Mouse (Mus musculus): ENCODE data around the gene Tspear.
"Not testable (repeated sequence)": the region's sequence is repeated elsewhere in the genome, so short reads cannot be mapped to it uniquely, and the experiment has no call there.

Gene Tspear

DNA sequence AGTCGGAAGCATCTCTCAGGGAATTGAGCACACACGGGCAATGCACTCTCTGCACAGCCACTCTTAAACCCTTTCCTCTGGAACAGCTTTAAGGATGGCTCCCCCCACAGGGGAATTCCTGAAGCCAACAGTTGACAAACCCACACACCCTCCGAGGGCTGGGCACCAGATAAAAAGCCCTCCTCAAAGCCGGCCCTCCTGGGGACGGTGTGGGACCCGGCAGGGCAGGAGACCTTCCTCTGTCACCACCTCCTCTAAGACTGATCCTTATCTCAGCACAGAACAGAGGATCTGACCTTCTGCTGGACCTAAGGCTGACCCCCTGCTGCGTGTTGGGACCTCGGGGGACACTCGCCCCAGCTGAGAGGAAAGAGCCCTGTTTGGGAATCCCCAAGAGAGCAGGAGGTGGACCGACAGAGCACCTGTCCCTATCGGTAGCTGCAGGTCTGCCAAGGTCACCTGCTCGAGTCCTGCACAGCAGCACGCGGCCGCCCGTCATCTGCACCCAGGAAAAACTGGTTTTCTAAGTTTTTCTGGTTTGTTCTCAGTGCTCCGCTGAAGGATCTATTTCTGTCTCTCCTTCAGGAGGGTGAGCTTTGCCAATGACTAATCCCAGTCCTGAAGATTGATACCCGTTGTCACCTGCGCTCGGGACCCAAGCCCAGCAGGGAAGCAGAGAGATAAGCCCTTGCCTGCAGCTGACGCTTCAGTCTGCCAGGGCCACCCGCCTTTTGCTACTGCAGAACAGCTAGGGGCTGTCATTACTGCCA is at the start of gene Tspear:
TSS of gene Tspear (plus strand) at position 675 of the 770 bp plus-strand sequence.
- DNase-seq (ENCODE audit: low read depth, low spot score): no peak

DNA sequence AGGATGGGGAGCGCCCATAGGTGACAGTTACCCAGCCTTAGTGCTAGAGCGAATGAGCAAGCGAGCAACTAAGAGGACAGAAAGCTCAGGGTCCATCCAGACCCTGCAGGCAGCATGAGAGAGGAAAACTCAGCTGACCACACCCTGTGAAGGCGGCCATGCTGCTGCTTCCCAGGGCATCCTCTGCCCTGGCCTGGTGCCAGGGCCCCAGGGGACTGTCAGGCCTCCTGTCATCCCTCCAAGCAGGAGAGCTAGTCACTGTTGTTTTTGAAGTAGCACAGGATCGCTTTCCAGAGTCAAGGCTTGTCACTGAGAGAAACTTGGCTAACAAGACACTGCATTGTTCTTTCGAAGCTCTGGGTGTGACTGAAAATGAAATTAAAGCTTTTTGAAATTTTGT is 47.4 kb upstream of the Tspear start:
- DNase-seq (ENCODE audit: low read depth, low spot score): no peak

GRCm38 (mm10) chr10:77643160-77643559 is 43.2 kb upstream of the Tspear start:
- DNase-seq (ENCODE audit: low read depth, low spot score): no peak

GRCm38 (mm10) chr10:77645571-77645970 is 40.8 kb upstream of the Tspear start:
- no peak for DNase-seq (ENCODE audit: low read depth, low spot score)

DNA sequence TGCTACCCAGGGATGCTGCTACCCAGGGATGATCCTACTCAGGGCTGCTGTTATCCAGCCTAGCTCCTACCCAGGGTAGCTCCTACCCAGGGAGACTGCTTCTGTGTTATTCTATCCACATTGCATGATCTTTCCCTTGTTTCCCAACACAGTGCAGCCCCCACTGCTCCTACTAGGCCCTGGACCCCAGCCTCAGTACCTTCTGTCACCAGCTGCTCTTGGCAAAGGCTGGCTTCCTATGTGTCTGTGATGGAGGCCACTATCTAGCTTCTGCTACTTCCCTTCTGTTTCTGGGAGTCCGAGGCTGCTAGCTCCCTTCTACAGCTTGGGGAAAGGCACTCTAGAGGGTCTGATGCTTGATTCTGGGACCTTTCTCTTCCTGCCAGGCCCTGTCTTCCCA is 38.9 kb upstream of the Tspear start:
- no peak for DNase-seq (ENCODE audit: low read depth, low spot score)

DNA sequence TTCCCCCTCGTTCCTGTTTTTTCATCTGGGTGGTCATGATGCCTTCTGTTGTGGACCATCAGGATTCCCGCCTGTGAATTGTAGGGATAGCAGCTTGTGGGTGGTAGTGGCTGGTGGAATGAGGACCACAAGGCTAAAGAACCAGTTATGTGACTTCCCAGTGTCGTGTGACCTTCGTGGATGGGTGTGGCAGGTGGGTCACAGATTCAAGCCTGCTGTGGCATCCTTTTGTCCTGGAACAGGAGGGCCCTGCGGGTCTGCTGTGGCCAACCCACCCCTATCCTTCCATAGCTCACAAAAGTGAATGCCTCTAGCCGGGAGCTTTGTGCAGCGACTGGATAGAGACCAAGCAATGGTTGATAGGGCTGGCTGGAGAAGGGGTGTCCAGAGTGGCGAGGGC is 38.5 kb upstream of the Tspear start:
- DNase-seq (ENCODE audit: low read depth, low spot score): peak; percentile 56

GRCm38 (mm10) chr10:77652046-77652445 is 34.3 kb upstream of the Tspear start:
- no peak for DNase-seq (ENCODE audit: low read depth, low spot score)

DNA sequence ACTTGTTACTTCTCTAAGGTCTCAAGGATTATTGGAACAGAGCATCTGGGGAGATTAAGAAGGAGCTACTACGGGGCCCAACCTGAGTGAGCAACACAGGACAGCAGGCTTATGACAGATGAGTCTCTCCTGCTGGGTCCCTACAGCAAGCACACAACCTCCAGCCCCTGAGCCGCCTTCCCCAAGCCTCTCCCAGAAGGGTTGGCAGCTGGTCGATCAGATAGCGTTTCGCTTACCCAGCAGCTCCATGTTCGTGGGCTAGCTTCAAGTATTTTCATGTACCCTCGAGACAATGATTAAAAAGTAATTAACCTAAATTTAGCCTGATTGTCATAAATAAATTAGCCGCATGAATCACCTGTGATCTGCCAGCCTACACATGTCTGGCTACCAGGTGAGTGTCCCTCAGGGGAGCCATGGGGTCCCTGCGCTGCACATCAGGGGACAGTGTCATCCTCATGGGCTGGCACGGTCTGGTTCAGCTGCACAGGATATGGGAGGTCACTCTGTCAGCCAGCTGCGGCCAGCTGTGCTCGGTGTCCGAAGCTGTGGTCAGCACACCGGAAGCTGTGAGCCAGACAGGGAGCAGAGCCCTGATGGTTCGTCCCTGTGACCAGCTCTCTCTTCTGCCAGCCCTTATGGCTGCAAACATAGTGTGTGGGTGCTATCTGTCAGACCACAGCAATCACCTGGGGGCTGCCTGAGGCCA is 27.9 kb upstream of the Tspear start:
- DNase-seq (ENCODE audit: low read depth, low spot score): no peak

DNA sequence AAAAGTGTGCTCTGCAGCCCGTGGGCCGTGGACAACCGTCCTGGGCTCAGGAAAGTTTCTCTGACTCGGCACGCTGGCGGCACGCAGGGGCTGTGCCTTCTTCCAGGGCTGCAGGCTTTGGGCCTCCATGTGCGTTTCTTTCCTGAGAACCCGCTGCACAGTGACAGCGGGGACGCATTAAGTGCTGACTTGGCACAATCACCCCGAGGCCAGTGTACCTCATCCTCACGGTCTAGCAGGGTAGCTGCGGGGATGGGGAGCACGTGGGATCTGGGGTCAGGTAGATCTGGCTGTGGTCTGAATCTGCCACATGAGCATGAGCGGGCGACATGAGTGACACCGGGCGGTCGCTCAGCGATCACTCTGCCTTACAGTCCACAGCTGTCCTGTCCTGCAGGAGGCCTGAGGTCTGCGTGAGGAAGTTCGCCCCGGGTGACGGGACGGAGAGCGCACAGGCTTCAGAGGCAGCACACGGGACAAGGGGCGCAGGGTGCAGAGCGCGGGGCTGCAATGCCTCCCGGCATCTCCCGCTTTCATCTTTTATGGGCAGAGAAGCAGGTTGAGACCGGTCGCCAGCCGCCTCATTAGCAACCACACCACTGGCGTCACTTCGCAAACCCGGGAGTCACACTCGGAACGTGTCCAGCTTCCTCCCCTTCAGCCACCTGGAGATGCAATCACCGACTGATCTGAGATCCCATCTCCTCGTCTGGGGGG is 22.3 kb upstream of the Tspear start:
- peak; percentile 61 for DNase-seq (ENCODE audit: low read depth, low spot score)

DNA sequence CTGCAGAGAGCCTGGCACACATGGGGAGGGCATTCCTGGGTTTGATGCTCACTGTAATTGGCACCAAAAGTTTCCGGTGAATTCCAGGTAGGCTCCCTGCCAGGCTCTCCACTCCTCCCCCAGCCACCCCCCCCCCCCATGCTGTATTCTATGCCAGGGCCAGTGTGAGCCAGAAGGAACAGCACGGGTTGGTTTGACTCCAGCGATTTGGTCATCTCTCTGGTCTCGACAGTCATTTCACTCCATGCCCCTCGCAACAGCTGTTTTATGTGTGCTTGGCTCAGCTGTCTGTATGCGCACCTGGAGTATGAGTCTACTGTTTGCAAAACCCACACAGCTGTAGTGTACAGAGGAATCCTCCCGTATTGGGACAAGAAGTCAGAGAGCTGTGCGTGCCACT is 20.0 kb upstream of the Tspear start:
- DNase-seq (ENCODE audit: low read depth, low spot score): no peak

DNA sequence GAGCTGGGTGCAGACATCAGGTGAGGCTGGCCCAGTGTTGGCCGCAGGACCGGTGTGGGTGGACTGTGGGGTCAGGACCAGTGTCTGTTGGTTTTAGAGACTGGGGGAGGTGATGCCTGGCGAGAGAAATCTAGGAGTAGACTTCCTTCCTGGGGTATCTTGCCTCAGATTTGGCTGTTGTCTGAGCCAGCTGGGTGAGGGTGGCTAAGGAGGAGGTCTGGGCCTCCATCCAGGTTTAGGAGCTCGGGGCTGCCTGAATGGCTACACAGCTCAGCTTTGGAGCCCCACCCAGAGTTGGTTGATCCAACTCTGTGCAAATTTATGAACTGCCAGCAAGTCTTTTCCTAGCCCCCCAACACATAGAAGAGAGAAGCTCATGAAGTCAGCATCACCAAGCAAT is 19.0 kb upstream of the Tspear start:
- DNase-seq (ENCODE audit: low read depth, low spot score): no peak

- no peak for DNase-seq (ENCODE audit: low read depth, low spot score)
These were observed 15.7 kb upstream of the Tspear start for GRCm38 (mm10) chr10:77670710-77671109.

DNA sequence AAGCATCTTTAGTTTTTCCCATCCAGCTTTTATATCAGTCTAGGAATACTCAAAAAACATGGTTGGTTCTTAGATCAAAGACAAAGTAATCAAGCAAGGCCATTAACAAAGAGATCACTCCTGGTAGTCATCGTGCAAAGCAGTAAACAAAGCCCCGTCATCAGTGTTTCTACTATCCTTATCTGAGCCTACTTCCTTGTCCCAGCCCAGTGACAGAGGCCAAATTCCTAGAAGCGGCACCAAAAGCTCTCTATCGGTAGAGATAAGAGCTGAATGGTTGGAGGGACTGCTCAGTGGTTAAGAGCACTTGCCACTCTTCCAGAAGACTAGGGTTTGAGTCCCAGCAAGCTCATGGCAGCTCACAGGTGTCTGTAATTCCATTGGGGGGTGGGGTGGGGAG is 14.8 kb upstream of the Tspear start:
- DNase-seq (ENCODE audit: low read depth, low spot score): no peak

GRCm38 (mm10) chr10:77673765-77674164 is 12.6 kb upstream of the Tspear start:
- no peak for DNase-seq (ENCODE audit: low read depth, low spot score)

DNA sequence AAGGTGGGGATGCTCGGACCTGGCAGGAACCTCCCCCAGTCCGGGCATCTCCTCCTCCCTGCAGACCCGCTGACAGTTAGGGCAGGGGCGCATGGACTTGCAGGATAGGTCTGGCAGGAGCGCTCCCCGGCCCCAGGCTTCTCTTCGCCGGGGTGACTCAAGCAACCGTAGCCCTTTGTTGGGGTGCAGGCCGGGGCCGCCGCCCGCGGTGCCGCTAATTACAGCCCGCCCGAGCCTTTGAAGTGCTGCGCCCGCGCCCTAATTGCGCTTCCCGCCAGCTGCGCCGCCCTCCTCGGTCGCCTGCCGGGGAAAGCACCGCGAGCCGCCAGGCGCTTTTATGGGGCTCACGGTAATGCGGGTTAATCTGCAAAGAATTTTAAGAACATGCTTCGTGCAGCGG is 8.8 kb upstream of the Tspear start:
- DNase-seq (ENCODE audit: low read depth, low spot score): peak; percentile 30

GRCm38 (mm10) chr10:77682994-77683393 is 3.4 kb upstream of the Tspear start:
- no peak for DNase-seq (ENCODE audit: low read depth, low spot score)

GRCm38 (mm10) chr10:77684181-77684580 is 2.2 kb upstream of the Tspear start:
- DNase-seq (ENCODE audit: low read depth, low spot score): no peak

GRCm38 (mm10) chr10:77687021-77687420 is 652 bp downstream of the Tspear start:
- DNase-seq (ENCODE audit: low read depth, low spot score): no peak

GRCm38 (mm10) chr10:77690356-77690807 is 4.0 kb downstream of the Tspear start, which contains the start of gene Gm19402:
Gene Gm19402 (minus strand): TSS chr10:77690757.
- DNase-seq (ENCODE audit: low read depth, low spot score): not testable (repeated sequence)

DNA sequence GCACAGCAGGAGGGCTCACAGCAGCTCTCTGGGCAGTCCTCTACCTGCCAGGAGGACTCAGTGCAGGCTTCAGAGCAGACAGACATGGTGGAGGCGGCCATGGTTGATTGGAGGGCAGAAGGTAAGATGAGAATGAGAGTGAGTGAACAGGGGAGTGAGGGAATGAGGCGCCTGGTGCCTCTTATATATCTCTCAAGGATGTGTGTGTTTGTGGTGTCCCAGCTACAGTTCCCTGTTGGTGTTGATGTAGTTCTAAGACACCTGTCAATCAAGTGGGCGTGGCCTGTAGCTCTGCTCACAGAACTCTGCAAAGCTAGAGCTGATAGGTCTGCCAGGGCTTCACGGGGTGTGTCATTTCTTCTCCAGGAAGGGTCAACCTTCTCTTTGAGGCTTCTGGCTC is 10.8 kb downstream of the Tspear start, which contains the start of gene Gm9508:
TSS of gene Gm9508 (minus strand) at position 101 of the 400 bp plus-strand sequence.
- DNase-seq (ENCODE audit: low read depth, low spot score): peak; percentile 37

GRCm38 (mm10) chr10:77706326-77706725 is 20.0 kb downstream of the Tspear start, which contains the start of gene Gm10272:
Gene Gm10272 (plus strand): TSS chr10:77706626.
- DNase-seq (ENCODE audit: low read depth, low spot score): no peak

DNA sequence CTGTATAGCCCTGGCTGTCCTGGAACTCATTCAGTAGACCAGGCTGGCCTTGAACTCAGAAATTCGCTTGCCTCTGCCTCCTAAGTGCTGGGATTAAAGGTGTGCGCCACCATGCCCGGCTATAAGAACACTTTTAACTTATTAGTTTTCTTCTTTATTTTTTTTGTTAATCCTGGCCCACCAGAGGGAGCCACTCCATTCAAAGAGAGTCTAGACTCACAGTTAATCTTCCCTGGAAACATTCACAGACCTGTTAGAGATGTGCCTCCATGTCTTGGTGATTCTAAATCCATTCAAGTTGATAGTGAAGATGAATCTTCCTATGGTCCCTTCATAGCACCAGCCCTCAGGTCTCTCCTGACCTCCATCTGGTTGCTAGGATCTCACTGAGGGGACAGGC is 23.5 kb downstream of the Tspear start:
- no peak for DNase-seq (ENCODE audit: low read depth, low spot score)

Data from ZHBTc4 (cell line).